Mouse (Mus musculus): ENCODE results near the gene Psat1.

The Psat1 gene

GRCm38 (mm10) chr19:15855379-15855778, 91.8 kb downstream of the Psat1 start:
- no peak for DNase-seq
